Mouse (Mus musculus) megakaryocyte-erythroid progenitor cell, adult 5-6 weeks (primary cell): ENCODE measurements around the gene Olfr54. TPM values are rescaled to one million over a fixed set of nuclear protein-coding genes. Genes with fewer than 3 reads are reported as not detected.
"Not testable (repeated sequence)": the region's sequence is repeated elsewhere in the genome, so short reads cannot be mapped to it uniquely, and the experiment has no call there.

Experiments
- ATAC-seq: replicated peaks from 2 replicates; pipeline ENCODE4 v1.8.0; 2016; ENCODE audit warnings: mild to moderate bottlenecking, inconsistent platforms; ENCODE audit not compliant: severe bottlenecking, poor library complexity, low FRiP score, low TSS enrichment
- total RNA-seq, 2 experiments: library from RNA; stranded (forward) in 1 of 2; stranded (reverse) in 1 of 2; fragments of 200-1000, 215-1000 nt in 1 of 2; fragments of >200 nt in 1 of 2; fragmentation: Nextera tagmentation in 1 of 2; gene quantifications; 2 replicates each; pipeline ENCODE4 v1.2.3; 2014 to 2017

The Olfr54 gene
- total RNA-seq (2014; fragmentation: Nextera tagmentation), result not detected in 2 replicates
- total RNA-seq (2017), result not detected in 2 replicates

DNA sequence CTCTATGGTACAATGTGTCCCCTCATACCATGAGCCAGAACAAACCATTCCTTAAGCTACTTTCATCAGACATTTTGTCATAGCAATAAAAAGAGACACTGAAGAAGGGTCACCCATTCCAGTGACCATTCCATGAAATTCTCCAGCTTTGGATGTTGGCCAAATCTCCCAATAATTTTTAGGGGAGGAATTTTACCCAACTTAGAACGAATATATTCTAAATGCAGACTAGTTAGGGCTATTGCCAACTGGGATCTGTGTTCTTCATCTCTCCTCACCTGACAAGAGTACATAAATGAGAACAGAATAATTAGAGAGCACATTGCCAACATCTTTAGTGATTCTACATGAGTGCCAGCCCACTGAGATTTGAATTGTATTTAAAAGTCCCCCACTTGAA, at the start of gene Olfr54:
Gene Olfr54 (plus strand): TSS at position 301 of the 400 bp plus-strand sequence.
- ATAC-seq, result no peak

DNA sequence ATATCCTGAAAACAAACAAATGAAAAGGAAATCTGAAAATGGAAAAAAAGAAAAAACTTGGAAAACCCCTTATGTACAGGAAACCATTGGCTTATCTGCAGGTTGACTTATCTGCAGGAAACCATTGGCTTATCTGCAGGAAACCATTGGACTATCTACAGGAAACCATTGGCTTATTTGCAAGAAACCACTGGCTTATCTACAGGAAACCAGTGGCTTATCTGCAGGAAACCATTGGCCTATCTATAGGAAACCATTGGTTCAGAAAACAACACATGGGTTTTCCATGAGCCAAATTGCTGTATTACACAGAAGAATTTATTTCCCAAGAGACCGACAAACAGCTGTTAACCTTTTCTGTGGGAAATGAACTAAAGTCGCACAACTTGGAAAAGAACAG, 49.1 kb upstream of the Olfr54 start:
- no peak for ATAC-seq

DNA sequence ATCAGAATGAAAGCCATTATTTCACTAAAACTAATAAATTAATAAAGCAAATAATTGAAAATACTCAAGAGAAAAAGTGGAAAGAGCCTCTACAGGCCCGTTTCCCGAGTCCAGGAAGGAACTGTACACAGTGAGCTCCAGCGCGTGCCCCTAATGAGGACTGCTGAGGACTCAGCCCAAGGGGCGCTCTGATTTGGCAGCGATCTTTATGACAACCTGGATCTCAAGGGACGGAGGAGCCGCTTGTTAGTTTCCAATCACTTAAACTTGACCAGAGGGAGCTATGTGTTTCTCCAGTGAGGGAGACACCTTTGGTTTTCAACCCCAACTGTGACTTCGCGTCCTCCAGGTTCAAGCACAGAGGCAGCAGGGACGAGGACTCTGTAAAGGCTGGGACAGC, 47.8 kb upstream of the Olfr54 start, which contains the start of gene Olfr1378:
Gene Olfr1378 (plus strand): TSS at position 301 of the 400 bp plus-strand sequence.
- ATAC-seq, result no peak

DNA sequence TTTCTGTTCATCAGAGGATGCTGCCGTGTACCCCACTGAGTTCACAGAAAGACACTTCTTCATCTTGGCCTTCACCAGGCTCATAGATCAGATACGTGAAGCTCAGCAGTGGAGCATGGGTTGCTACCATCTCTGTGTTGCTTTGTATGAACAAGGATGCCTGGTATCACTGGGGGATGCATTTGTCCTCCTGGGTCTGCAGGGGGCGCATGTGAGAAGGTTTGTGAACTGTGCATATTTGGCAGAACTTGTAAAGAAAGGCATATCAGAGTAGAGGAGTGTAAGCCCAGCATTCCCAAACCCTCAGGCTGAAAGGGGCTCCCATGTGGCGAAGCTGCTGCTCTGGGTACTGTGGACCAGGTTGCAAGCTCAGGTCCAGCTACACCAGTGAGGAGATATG, 36.8 kb upstream of the Olfr54 start:
- ATAC-seq, result no peak

DNA sequence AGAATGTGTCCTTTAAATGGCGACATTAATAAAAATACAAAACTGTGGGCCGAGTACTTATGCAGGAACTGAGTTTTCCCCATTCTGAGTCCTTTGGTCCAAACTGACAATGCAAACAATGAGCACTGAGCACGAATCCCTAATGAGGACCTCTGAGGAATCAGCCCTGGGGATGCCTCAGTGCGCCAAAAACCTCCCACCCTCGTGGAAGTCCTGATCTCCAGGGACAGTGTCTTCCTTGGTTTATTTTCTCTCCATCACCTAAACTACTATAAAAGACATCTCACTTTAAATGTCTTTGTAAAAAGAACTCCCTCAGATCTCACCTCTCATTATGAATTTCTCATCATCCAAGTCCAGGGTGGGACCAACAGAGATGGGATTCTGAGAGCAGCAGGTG, 32.4 kb upstream of the Olfr54 start, which contains the start of gene Olfr1377:
Gene Olfr1377 (plus strand): TSS at position 301 of the 400 bp plus-strand sequence.
- no peak for ATAC-seq

DNA sequence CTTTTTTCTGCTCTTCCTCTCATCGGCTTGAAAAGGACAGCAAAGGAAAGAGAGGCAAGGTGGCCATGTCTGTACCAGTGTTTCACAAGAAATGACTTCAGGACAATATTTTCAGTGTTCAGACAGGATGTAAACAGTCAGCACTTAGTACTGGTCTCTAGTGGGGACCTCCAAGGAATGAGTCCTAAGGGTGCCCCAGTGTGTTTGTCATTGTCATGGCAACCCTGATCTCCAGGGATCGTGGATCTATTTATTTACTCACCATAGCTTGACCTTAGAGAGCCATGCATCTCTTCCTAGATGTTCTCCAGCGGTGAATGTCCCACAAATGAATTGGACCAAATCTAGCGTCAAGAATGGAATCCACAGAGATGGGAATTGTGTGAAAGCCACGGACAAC, 10.7 kb upstream of the Olfr54 start, which contains the start of gene Olfr51:
Gene Olfr51 (plus strand): TSS at position 301 of the 400 bp plus-strand sequence.
- ATAC-seq, result no peak

DNA sequence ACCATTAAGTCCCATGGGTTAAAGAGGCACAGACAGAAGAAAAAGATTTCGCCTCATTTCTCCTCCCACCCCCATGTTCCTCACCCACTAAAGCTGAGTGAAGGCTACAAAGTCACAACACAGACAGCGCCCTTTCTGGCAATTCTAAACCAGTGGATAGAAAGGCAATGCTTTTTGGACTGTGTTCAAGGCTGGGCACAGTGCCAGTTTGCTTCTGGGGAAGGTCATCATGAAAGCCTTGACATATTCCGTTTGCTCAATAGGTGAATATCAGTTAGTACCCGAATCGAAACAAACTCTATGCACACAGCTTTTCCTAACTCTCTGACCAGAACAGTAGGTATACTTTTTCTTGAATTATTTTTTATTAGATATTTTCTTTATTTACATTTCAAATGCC, 2.2 kb upstream of the Olfr54 start:
- no peak for ATAC-seq

DNA sequence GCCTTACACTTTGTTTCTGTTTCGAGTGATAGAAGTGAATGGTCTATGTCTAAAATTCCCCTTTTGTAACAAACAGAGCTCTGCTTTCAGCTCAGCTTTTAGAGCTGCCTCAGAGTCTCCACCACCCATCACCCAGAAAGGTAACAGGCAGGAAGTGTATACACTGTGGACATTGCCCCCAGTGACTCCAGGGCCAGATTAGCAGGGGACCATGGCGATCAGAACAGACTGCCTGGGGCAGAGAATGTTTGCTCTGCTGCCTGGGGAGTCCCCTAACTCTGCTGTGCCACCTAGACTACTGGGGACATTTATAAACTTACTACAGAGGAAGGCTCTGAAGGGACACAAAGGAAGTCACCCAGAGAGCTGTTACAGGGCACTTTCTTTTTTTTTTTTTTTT, 2.3 kb downstream of the Olfr54 start:
- ATAC-seq, result no peak

DNA sequence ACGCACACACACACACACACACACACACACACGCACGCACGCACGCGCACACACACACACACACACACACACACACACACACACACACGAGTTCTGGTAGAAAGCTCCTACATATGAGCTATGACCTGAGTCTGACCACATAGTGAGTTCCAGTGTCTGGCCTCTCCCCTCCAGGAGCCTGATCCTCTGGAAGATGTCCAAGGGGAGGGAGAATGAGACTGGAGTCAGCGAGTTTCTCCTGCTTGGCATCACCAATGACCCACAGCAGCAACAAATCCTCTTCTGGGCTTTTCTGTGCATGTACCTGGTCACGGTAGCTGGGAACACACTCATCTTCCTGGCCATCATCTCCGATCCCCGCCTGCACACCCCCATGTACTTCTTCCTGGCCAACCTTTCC, 12.8 kb downstream of the Olfr54 start:
- ATAC-seq, result not testable (repeated sequence)

DNA sequence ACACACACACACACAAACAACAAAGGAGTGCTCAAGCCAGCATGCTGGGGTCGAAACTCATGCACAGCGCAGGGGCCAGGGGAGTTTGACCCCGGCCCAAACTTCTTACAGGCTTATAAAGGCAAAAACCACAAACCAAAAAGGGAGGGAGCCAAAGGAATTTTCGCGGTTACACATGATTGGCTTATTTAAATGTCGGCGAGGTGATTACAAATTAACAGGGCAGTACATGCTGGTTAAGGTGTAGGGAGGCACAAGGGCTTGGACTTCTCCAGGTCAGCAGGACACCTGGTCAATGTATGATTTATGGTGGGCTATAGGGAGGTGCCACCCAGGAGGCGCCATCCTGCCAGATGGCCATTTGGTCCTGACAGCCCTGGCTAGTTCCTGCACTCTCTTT, 15.3 kb downstream of the Olfr54 start:
- not testable (repeated sequence) for ATAC-seq

DNA sequence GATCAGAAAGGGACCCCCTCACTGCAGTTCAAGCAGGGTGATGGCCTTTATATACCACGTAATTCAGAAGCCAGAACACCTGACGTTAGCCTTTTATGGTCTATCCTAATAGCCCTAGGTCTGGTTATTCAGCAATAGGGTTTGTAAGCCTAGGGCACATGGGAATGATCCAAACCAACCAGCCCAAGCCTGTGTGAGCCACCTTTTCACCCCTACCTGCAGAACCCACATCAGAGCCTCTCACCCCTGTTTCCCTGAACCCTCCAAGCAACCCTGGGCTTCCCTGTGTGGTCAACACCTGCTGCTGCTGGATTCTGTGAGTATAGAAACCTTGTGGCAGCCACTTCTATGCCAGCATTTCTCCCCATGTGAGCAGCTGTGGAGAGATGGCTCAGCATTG, 16.2 kb downstream of the Olfr54 start:
- ATAC-seq, result no peak

DNA sequence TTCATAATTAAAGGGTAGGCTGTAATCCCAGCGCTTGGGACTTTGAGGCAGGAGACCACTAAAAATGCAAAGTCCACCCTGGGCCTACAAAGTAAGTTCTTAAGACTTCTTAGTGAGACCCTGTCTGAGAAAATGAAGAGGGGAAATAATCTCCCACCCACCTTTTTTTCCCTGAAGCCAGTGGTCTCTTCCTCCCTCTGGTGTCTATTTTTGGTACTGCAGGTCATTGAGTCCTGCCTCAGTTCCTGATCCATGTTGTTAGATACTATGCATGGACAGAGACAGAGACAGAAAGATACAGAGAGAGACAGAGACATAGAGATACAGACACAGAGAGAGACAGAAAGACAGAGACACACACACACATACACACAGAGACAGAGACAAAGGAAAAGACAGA, 18.8 kb downstream of the Olfr54 start:
- no peak for ATAC-seq

DNA sequence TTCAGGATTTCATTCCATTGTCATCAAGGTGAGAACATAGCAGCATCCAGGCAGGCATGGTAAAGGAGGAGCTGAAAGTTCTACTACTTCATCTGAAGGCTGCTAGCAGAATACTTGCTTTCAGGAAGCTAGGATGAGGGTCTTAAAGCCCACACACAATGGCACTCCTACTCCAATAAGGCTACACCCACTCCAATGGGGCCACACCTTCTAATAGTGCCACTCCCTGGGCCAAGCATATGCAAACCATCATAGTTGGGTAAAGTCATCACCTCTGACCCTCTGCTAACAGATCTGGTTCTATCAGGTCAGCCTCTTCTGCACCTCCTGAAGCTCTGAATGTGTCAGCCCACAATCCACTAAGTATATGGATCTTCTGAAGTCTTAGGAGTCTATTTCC, 20.1 kb downstream of the Olfr54 start:
- not testable (repeated sequence) for ATAC-seq

DNA sequence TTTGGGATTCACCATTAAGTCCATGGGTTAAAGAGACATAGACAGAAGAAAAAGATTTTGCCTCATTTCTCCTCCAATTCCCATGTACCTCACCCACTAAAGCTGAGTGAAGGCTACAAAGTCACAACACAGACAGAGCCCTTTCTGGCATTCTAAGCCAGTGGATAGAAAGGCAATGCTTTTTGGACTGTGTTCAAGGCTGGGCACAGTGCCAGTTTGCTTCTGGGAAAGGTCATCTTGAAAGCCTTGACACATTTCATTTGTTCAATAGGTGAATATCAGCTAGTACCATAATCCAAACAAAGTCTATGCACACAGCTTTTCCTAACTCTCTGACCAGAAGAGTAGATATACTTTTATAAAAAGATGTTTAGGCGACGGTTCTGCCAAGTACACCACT, 21.9 kb downstream of the Olfr54 start:
- ATAC-seq, result no peak

DNA sequence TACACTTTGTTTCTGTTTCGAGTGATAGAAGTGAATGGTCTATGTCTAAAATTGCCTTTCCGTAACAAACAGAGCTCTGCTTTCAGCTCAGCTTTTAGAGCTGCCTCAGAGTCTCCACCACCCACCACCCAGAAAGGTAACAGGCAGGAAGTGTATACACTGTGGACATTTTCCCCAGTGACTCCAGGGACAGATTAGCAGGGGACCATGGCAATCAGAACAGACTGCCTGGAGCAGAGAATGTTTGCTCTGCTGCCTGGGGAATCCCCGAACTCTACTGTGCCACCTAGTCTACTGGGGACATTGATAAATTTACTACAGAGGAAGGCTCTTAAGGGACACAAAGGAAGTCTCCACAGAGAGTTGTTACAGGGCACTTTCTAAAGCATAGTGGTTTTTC, 30.7 kb downstream of the Olfr54 start:
- ATAC-seq, result not testable (repeated sequence)

DNA sequence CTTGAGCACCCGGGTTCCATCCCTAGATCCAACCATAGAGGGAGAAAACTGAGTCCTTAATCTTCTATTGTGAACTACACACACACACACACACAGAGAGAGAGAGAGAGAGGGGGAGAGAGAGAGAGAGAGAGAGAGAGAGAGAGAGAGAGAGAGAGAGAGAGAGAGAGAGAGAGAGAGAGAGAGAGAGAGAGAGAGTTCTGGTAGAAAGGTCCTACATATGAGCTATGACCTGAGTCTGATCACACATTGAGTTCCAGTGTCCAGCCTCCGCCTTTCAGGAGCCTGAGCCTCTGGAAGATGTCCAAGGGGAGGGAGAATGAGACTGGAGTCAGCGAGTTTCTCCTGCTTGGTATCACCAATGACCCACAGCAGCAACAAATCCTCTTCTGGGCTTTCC, 33.8 kb downstream of the Olfr54 start, which contains the start of gene Olfr1375:
Gene Olfr1375 (plus strand): TSS at position 301 of the 400 bp plus-strand sequence.
- not testable (repeated sequence) for ATAC-seq

DNA sequence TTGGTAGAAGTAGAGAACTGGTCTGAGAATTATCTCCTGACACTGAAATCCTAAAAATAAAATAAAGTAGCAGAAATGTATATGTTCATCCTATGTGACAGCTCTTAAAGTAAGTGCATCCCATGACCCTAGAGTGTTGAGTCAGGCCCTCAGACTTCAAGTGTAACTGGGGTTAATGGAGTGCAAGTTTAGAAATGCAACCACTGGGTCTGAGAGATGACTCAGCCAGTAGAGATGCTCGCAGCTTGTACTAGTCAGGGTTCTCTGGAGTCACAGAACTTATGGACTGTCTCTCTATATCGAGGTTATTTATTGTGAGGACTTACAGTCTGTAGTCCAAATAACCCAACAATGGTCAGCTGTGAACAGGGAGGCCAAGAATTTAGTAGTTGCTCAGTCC, 37.6 kb downstream of the Olfr54 start:
- ATAC-seq, result no peak

DNA sequence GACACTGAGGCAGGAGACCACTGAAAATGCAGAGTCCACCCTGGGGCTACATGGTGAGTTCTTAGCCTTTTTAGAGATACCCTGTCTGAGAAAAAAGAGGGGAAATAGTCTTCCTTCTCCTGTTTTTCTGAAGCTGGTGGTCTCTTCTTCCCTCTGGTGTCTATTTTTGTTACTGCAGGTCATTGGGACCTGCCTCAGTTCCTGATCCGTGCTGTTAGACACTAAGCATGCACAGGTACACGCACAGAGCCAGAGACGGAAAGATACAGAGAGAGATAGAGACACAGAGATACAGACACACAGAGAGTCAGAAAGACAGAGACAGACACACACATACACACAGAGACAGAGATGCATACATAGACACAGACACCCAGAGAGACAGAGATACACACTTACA, 39.2 kb downstream of the Olfr54 start:
- ATAC-seq, result no peak

DNA sequence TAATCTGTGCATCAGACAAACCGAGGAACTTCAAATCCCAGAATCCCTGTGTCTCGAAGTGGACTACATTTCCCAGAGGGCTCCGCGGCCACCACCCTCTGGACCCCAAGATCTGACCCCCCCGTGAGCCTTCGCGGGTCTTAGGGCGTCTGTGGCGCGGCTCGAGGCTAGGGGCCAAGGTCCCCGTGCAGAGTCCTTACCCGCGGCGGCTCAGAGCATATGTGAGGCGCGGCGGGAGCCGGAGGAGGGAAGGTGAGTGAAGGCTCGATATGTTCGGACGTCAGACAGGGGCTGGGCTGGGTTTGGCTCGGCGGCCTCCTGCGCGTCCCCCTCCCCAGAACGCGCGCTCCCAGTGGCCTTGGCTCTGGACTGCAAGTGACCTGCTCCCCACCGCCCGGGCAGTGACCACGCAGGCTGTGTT, 45.1 kb downstream of the Olfr54 start, which contains the start of gene Zfp354a:
Gene Zfp354a (plus strand): TSS at position 107 of the 421 bp plus-strand sequence.
- no peak; the same call in 1 of the 2 replicates for ATAC-seq

DNA sequence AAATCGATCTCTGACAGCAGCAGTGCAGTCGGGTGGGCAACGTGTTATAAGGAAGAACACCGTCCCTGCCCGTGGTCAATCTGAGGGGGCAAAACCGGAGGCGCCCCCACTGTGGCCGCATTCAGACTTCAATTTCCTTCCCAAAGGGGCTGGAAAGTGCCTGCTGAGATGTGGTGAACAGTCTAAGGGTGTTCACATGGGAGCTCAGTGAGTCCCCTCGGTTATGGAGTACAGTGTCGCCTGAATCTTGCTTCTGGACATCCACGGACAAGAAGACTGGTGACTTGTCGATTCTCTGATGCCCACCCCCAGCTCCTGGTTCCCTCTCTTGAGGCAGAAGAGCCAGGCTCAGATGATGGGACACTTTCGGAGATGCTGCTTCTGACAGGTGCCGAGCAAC, 45.6 kb downstream of the Olfr54 start:
- no peak for ATAC-seq

DNA sequence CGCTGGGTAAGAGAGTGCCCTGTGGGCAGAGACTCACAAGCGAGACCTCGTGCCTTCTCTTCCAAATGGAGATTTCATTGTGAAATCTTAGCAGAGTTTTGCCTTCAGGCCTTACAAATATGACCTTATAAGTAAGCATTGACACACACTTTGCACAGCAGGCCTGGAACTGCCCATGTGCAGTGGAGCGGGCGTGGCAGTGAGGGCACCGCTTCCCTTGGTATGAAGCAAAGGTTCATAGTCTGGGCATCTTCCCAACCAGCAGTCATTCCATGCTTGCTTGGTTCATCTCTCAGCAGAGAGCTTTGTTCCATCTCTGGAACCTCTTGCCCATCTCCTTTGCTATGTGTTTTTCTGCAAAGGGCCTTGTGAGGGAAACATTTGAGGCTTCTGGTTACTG, 46.9 kb downstream of the Olfr54 start:
- ATAC-seq, result no peak

DNA sequence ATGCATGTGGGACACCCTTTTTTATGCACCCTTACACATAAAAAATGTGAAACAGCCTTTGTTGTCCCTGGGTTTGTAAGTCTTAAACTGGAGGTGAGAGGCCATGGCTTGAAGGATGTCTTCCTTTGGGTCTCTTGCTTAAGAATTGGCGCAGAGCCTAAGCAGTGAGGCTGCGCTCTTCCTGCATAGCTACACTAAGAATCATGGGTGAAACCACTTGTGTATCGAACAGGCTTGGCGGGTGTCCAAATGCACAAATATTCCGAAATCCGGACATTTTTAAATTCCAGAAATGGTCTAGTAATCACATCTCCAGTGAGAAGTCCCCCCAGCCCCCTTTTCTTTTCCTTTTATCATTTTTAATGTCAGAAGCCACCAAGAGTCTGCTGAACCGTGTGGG, 49.2 kb downstream of the Olfr54 start:
- no peak for ATAC-seq
